Mouse (Mus musculus) ovary, adult 18-20 months (tissue): ENCODE results near the gene Trim67.

Experiments
- DNase-seq: peaks from one replicate; pipeline ENCODE4 v3.0.0; 2022; ENCODE audit warnings: low spot score, mixed read lengths

Gene Trim67

DNA sequence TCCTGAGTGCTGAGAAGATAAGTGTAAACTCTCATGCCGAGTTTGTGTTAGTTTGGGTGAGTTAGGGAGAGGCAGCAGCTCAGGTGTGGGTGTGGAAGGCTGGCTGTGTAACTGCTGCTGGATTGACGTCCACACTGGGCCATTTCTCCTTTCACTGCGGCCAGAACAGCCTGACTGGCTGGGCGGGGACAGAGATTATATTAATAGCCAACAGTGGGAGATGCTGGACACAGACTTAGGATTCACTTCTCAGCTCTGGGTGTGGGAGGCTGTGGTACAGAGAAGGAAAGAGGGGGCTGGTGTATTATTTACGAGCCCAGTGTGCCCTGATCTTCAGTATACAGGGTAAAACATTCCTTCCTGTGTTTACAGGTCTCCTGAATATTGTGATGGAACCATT is 85.2 kb downstream of the Trim67 start:
- no peak for DNase-seq

DNA sequence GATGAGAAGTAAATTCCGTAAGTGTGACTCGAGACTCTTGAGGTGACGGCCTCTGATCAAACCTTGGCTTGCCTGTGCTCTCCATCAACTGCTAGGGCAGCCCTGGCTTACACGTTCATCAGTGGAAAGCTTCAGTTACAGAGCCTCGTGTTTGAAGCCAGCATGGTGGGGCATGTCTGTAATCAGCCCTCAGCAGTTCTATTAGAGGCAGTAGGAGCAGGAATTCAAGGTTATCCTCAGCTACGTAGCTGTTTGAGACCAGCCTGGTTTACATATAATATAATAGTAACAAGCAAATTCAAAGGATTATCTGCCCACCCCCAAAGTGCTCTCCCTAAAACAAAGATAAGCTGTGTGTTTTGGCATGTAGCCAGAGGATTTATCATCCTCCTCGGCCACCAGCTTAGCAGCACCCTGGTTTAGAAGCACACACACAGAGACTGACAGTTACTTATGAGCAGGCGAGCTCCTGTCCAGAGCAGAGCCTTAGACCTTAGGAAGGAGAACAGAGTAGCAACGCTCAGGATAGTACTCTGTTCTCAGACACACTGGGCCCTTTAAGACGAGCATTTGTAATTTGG is 86.1 kb downstream of the Trim67 start:
- no peak for DNase-seq
